Mouse (Mus musculus): ENCODE results near the gene Uts2r. TPM values are rescaled to one million over a fixed set of nuclear protein-coding genes. Genes with fewer than 3 reads are reported as not detected.

Gene Uts2r
- 0.33 and 1.1 TPM in 2 replicates for total RNA-seq (2014; rRNA removed)
- 0.43 and 0.77 TPM in 2 replicates for polyA plus RNA-seq (2015; fragmentation: Nextera tagmentation; extraction: Ambion mirVana)

- WGBS: 91% methylated on average over 5 of the region's 5 CpGs
These were observed at the start of gene Uts2r for GRCm38 (mm10) chr11:121159971-121160370. Gene Uts2r, plus strand, starts transcription at chr11:121160271.

GRCm38 (mm10) chr11:121111051-121111450, 49.0 kb upstream of the Uts2r start:
- Histone ChIP-seq H3K9ac (no peak overlapping the region), H3K9me3 (ENCODE audit: low read length) (no peaks in the 10 kb centered on the region), H3K4me2 (ENCODE audit: low read depth) (no peak overlapping the region), H3K36me3 (ENCODE audit: insufficient read depth) (no peaks in the 10 kb centered on the region), H3K27ac (ENCODE audit: low read depth, low read length) (no peak overlapping the region), H3K27me3 (ENCODE audit: insufficient read depth, low read length) (no peaks in the 10 kb centered on the region), H3K4me1 (ENCODE audit: insufficient read depth) (no peaks in the 10 kb centered on the region), H3K4me3 (ENCODE audit: low read depth, low read length) (no peak overlapping the region)
- WGBS: 84% methylated on average over 3 of the region's 3 CpGs
- DNase-seq (no peak), ATAC-seq (no peak)
- no peak for TF ChIP-seq CTCF (IDR thresholded peaks at IDR 0.05; ENCODE audit: low read depth)

More at GRCm38 (mm10) chr11:121159971-121160370, at the start of gene Uts2r:
- no peak within 1 kb of the TSS for H3K4me2 ChIP-seq (ENCODE audit: low read depth)
- DNase-seq (no peak), ATAC-seq (no peak)
- no peak within 1 kb of the TSS for H3K27ac ChIP-seq (ENCODE audit: low read depth, low read length)
- no peaks in the 10 kb centered on the region for H3K9me3 ChIP-seq (ENCODE audit: low read length)
- H3K4me3 ChIP-seq (ENCODE audit: low read depth, low read length): no peak within 1 kb of the TSS
- no peaks in the 10 kb centered on the region for H3K4me1 ChIP-seq (ENCODE audit: insufficient read depth)
- H3K36me3 ChIP-seq (ENCODE audit: insufficient read depth): no peaks in the 10 kb centered on the region
- no peak within 1 kb of the TSS for H3K9ac ChIP-seq
- TF ChIP-seq CTCF (IDR thresholded peaks at IDR 0.05; ENCODE audit: low read depth): no peak
- H3K27me3 ChIP-seq (ENCODE audit: insufficient read depth, low read length): peaks cover 18% of the 10 kb centered on the region

- no peaks in the 10 kb centered on the region for H3K4me1 ChIP-seq (ENCODE audit: insufficient read depth)
- H3K36me3 ChIP-seq (ENCODE audit: insufficient read depth): no peaks in the 10 kb centered on the region
- ATAC-seq (no peak), DNase-seq (no peak)
- no peak for TF ChIP-seq CTCF (IDR thresholded peaks at IDR 0.05; ENCODE audit: low read depth)
- H3K9me3 ChIP-seq (ENCODE audit: low read length): no peaks in the 10 kb centered on the region
- no peak overlapping the region for H3K9ac ChIP-seq
- 88% methylated on average over 1 of the region's 1 CpGs for WGBS
- no peak overlapping the region for H3K4me3 ChIP-seq (ENCODE audit: low read depth, low read length)
- H3K4me2 ChIP-seq (ENCODE audit: low read depth): no peak overlapping the region
- H3K27ac ChIP-seq (ENCODE audit: low read depth, low read length): no peak overlapping the region
- H3K27me3 ChIP-seq (ENCODE audit: insufficient read depth, low read length): no peaks in the 10 kb centered on the region
These were observed 48.5 kb upstream of the Uts2r start for GRCm38 (mm10) chr11:121111601-121112000.

DNA sequence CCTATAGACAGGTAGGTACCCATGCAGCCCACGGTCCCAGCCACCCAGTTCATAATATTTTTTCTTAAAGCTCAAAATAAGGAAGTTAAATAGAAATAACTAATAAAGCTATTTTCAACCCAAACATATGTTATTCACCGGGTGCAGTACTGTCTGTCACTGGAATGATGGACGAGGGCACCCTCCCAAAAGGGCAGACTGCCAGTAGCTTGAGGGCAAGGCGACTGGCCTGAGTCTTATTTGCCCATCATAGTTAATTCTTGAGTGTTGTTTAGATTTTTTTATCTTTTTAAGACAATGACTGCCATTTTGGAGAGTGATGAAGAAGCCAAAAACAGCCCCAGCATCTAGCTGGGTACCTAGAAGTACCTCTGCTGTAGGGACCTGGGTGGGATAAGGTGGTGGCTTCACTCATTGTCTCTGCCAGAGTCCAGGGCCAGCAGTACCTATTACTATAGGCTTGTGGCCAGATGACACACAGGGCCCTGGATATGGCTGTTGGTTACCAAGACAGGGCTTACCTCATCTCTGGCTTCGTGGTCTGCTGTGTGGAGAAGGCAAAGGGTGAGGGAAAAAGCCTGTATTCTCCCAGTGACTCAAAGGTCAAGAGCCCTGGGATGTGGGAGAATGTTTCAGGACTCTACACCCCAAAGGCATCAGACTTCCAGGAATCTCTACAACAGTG, 47.8 kb upstream of the Uts2r start:
- no peaks in the 10 kb centered on the region for H3K36me3 ChIP-seq (ENCODE audit: insufficient read depth)
- H3K9ac ChIP-seq: no peak overlapping the region
- H3K4me3 ChIP-seq (ENCODE audit: low read depth, low read length): no peak overlapping the region
- H3K27me3 ChIP-seq (ENCODE audit: insufficient read depth, low read length): no peaks in the 10 kb centered on the region
- ATAC-seq (no peak), DNase-seq (no peak)
- no peak for TF ChIP-seq CTCF (IDR thresholded peaks at IDR 0.05; ENCODE audit: low read depth)
- H3K27ac ChIP-seq (ENCODE audit: low read depth, low read length): no peak overlapping the region
- no peaks in the 10 kb centered on the region for H3K9me3 ChIP-seq (ENCODE audit: low read length)
- H3K4me2 ChIP-seq (ENCODE audit: low read depth): no peak overlapping the region
- 61% methylated on average over 5 of the region's 5 CpGs for WGBS
- H3K4me1 ChIP-seq (ENCODE audit: insufficient read depth): no peaks in the 10 kb centered on the region

- DNase-seq (no peak), ATAC-seq (no peak)
- WGBS: 92% methylated on average over 18 of the region's 18 CpGs
- no peak for TF ChIP-seq CTCF (IDR thresholded peaks at IDR 0.05; ENCODE audit: low read depth)
- Histone ChIP-seq H3K27me3 (ENCODE audit: insufficient read depth, low read length) (no peaks in the 10 kb centered on the region), H3K27ac (ENCODE audit: low read depth, low read length) (no peak overlapping the region), H3K4me2 (ENCODE audit: low read depth) (no peak overlapping the region), H3K9ac (no peak overlapping the region), H3K4me1 (ENCODE audit: insufficient read depth) (no peaks in the 10 kb centered on the region), H3K9me3 (ENCODE audit: low read length) (no peaks in the 10 kb centered on the region), H3K36me3 (ENCODE audit: insufficient read depth) (no peaks in the 10 kb centered on the region), H3K4me3 (ENCODE audit: low read depth, low read length) (no peak overlapping the region)
These were observed 42.0 kb upstream of the Uts2r start for GRCm38 (mm10) chr11:121118106-121118505.

DNA sequence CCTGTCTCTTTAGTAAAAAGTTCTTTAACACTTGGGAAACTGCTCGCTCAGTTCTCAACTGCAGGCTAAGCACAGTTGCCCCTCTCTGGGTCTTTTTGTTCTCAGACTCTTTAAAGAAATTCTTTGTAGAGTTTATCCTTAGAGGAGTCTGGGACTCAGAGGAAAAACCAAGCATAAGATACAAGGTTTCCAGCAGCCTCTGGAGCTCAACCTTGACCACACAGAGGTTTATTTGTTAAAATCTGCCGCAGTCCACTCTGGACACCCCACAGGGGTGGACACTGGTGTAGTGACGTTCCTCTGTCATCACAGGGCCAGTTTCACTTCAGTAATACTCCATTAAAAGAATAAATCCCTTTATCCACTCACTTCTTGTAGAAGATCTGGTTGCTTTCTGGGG, 41.5 kb upstream of the Uts2r start, which contains the start of gene Tex19.2:
Gene Tex19.2 (minus strand): TSS at position 101 of the 400 bp plus-strand sequence.
- H3K36me3 ChIP-seq (ENCODE audit: insufficient read depth): no peaks in the 10 kb centered on the region
- no peaks in the 10 kb centered on the region for H3K27me3 ChIP-seq (ENCODE audit: insufficient read depth, low read length)
- H3K4me3 ChIP-seq (ENCODE audit: low read depth, low read length): no peak within 1 kb of the TSS
- no peak for TF ChIP-seq CTCF (IDR thresholded peaks at IDR 0.05; ENCODE audit: low read depth)
- no peaks in the 10 kb centered on the region for H3K9me3 ChIP-seq (ENCODE audit: low read length)
- no peaks in the 10 kb centered on the region for H3K4me1 ChIP-seq (ENCODE audit: insufficient read depth)
- ATAC-seq (no peak), DNase-seq (no peak)
- no peak within 1 kb of the TSS for H3K4me2 ChIP-seq (ENCODE audit: low read depth)
- no peak within 1 kb of the TSS for H3K27ac ChIP-seq (ENCODE audit: low read depth, low read length)
- no peak within 1 kb of the TSS for H3K9ac ChIP-seq
- 46% methylated on average over 3 of the region's 3 CpGs for WGBS

- WGBS: 87% methylated on average over 3 of the region's 3 CpGs
These were observed 38.9 kb upstream of the Uts2r start for GRCm38 (mm10) chr11:121121151-121121550.

More at GRCm38 (mm10) chr11:121121151-121121550, 38.9 kb upstream of the Uts2r start:
- Histone ChIP-seq H3K36me3 (ENCODE audit: insufficient read depth) (no peaks in the 10 kb centered on the region), H3K27me3 (ENCODE audit: insufficient read depth, low read length) (no peaks in the 10 kb centered on the region), H3K4me1 (ENCODE audit: insufficient read depth) (no peaks in the 10 kb centered on the region), H3K9ac (no peak overlapping the region), H3K9me3 (ENCODE audit: low read length) (no peaks in the 10 kb centered on the region), H3K4me3 (ENCODE audit: low read depth, low read length) (no peak overlapping the region), H3K27ac (ENCODE audit: low read depth, low read length) (no peak overlapping the region), H3K4me2 (ENCODE audit: low read depth) (no peak overlapping the region)
- DNase-seq (no peak), ATAC-seq (no peak)
- TF ChIP-seq CTCF (IDR thresholded peaks at IDR 0.05; ENCODE audit: low read depth): no peak
